Mouse (Mus musculus) testis, postnatal 10 days (tissue): ENCODE results near the gene A630001G21Rik.

Experiments used
- DNase-seq: peaks from one replicate; pipeline ENCODE4 v3.0.0; 2021; ENCODE audit warnings: low spot score

Gene A630001G21Rik

GRCm38 (mm10) chr1:85767754-85768153 lies 10.7 kb downstream of the A630001G21Rik start:
- DNase-seq, result no peak

- DNase-seq, result no peak
Measured at GRCm38 (mm10) chr1:85766120-85766519, 12.3 kb downstream of the A630001G21Rik start.

GRCm38 (mm10) chr1:85764291-85764690 lies 14.2 kb downstream of the A630001G21Rik start:
- no peak for DNase-seq

GRCm38 (mm10) chr1:85763386-85763785 lies 15.1 kb downstream of the A630001G21Rik start:
- DNase-seq, result no peak

- DNase-seq, result no peak
Measured at GRCm38 (mm10) chr1:85761665-85762064, 16.8 kb downstream of the A630001G21Rik start.

GRCm38 (mm10) chr1:85758969-85759293 lies 19.5 kb downstream of the A630001G21Rik start:
- DNase-seq, result no peak

GRCm38 (mm10) chr1:85758231-85758968 lies 20.0 kb downstream of the A630001G21Rik start:
- peak; percentile 44 for DNase-seq

- DNase-seq, result no peak
Measured at GRCm38 (mm10) chr1:85757531-85758230, 20.8 kb downstream of the A630001G21Rik start.

- no peak for DNase-seq
Measured at GRCm38 (mm10) chr1:85751932-85752680, 26.3 kb downstream of the A630001G21Rik start.

GRCm38 (mm10) chr1:85751494-85751893 lies 26.9 kb downstream of the A630001G21Rik start:
- DNase-seq, result peak; percentile 44

GRCm38 (mm10) chr1:85750650-85751049 lies 27.8 kb downstream of the A630001G21Rik start:
- DNase-seq, result no peak

- no peak for DNase-seq
Measured at GRCm38 (mm10) chr1:85749829-85750228, 28.6 kb downstream of the A630001G21Rik start.

GRCm38 (mm10) chr1:85746511-85746910 lies 31.9 kb downstream of the A630001G21Rik start:
- no peak for DNase-seq

GRCm38 (mm10) chr1:85744539-85744938 lies 33.9 kb downstream of the A630001G21Rik start:
- no peak for DNase-seq

GRCm38 (mm10) chr1:85742916-85743505 lies 35.4 kb downstream of the A630001G21Rik start:
- DNase-seq, result no peak

- DNase-seq, result no peak
Measured at GRCm38 (mm10) chr1:85742333-85742732, 36.1 kb downstream of the A630001G21Rik start.

GRCm38 (mm10) chr1:85740923-85741322 lies 37.5 kb downstream of the A630001G21Rik start:
- DNase-seq, result no peak

- no peak for DNase-seq
Measured at GRCm38 (mm10) chr1:85739819-85740218, 38.6 kb downstream of the A630001G21Rik start.

GRCm38 (mm10) chr1:85739000-85739399 lies 39.4 kb downstream of the A630001G21Rik start:
- no peak for DNase-seq

GRCm38 (mm10) chr1:85736355-85737184 lies 41.9 kb downstream of the A630001G21Rik start:
- peak; percentile 78 for DNase-seq

- DNase-seq, result no peak
Measured at GRCm38 (mm10) chr1:85735463-85736123, 42.9 kb downstream of the A630001G21Rik start.
